Comparison of ENCODE assay signal across 8 mouse cellular contexts in the genomic region with DNA sequence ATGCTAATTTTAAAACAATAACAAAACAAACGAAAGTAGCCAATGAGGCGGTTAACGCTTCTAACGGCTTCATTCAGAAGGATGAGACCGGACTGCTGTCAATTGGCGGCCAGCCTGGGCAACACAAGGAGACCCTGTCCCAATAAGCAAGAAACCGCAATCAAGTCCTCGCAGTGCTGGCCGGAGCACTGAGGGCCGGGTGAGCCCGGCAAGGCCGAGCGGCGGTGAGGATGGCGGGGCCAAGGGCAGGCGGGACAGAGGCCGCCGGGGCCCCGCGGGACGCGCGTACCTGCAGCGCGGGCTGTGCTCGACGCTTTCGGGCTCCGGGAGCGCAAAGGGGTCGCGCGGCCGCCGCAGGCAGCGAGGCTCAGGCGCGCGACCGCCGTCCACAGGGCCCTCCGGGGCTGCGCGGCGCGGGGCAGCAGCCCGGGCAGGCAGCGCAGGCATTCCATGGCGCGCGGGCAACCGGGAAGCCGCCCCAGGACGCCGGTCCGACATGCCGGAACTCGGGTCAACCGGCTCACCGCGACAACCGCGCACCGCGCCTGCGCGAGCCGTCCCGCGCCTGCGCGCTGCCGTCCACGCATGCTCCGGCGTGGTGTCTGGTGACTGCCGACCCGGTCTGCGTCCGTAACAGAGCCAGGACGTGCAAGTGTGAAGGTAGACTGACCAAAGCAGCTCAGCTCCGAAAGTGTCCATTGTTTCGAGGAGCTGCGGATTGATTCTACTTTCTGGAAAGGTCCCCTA. TPM values are rescaled to one million over a fixed set of nuclear protein-coding genes. Genes with fewer than 3 reads are reported as not detected.
DNase-seq lines count a peak whose midpoint lies in the region; ATAC-seq and TF ChIP-seq lines count a peak whose summit lies in the region.

A gene (minus strand): TSS at position 587 of the 747 bp plus-strand sequence.

- TF ChIP-seq POLR2A in limb, embryonic 14.5 days (IDR thresholded peaks at IDR 0.05; ENCODE audit: borderline replicate concordance, extremely low read depth, insufficient read depth, insufficient read length) = peak; percentile 85; the same call in 1 of the 2 replicates

- peak; percentile 95 for ATAC-seq in embryonic facial prominence, embryonic 14.5 days (ENCODE audit: low read depth)
- ATAC-seq in limb, embryonic 14.5 days (ENCODE audit: low FRiP score, low read depth) = peak; percentile 93
- peak; percentile 93 for ATAC-seq in midbrain, postnatal 0 days (ENCODE audit: low FRiP score)

- no peak for TF ChIP-seq CTCF in midbrain, postnatal 0 days (IDR thresholded peaks at IDR 0.05)

- 0 out of 2 replicates have a peak, but pooled peaks cover 13% of the 10 kb centered on the region for H3K4me1 ChIP-seq in embryonic facial prominence, embryonic 14.5 days (ENCODE audit: control insufficient read depth, insufficient read depth, low read length)
- peaks cover 16% of the 10 kb centered on the region for H3K4me1 ChIP-seq in limb, embryonic 14.5 days (ENCODE audit: control insufficient read depth, insufficient read depth, low read length)
- H3K4me1 ChIP-seq in midbrain, postnatal 0 days (ENCODE audit: insufficient read depth, low read length) = peaks cover 11% of the 10 kb centered on the region; the same call in 1 of the 2 replicates

- H3K9me3 ChIP-seq in embryonic facial prominence, embryonic 14.5 days (ENCODE audit: control insufficient read depth, low read length) = no peaks in the 10 kb centered on the region
- no peaks in the 10 kb centered on the region for H3K9me3 ChIP-seq in limb, embryonic 14.5 days (ENCODE audit: control insufficient read depth, low read length)
- no peaks in the 10 kb centered on the region for H3K9me3 ChIP-seq in midbrain, postnatal 0 days (ENCODE audit: low read length)

- H3K27me3 ChIP-seq in embryonic facial prominence, embryonic 14.5 days (replicated peaks; ENCODE audit: control insufficient read depth, insufficient read depth, low read length) = no peaks in the 10 kb centered on the region
- no peaks in the 10 kb centered on the region for H3K27me3 ChIP-seq in limb, embryonic 14.5 days (ENCODE audit: control insufficient read depth, insufficient read depth, low read length)
- H3K27me3 ChIP-seq in midbrain, postnatal 0 days (ENCODE audit: insufficient read depth, low read length) = no peaks in the 10 kb centered on the region

- H3K4me3 ChIP-seq in embryonic facial prominence, embryonic 14.5 days (ENCODE audit: low read depth, low read length) = peak within 1 kb of the TSS; percentile 91
- H3K4me3 ChIP-seq in limb, embryonic 14.5 days (replicated peaks; ENCODE audit: low read length) = peak within 1 kb of the TSS; percentile 87
- peak within 1 kb of the TSS; percentile 98 for H3K4me3 ChIP-seq in midbrain, postnatal 0 days (ENCODE audit: low read depth, low read length)

- 1% methylated on average over 45 of the region's 84 CpGs for WGBS in embryonic facial prominence, embryonic 14.5 days
- WGBS in limb, embryonic 14.5 days = under 1% methylated on average over 51 of the region's 84 CpGs
- under 1% methylated on average over 78 of the region's 84 CpGs for WGBS in midbrain, postnatal 0 days

- peak within 1 kb of the TSS; percentile 65 for H3K4me2 ChIP-seq in embryonic facial prominence, embryonic 14.5 days (ENCODE audit: low read depth, low read length)
- H3K4me2 ChIP-seq in limb, embryonic 14.5 days (replicated peaks; ENCODE audit: low read depth, low read length, severe bottlenecking) = peak within 1 kb of the TSS; percentile 83
- H3K4me2 ChIP-seq in midbrain, postnatal 0 days (ENCODE audit: low read depth, low read length, poor library complexity, severe bottlenecking) = peak within 1 kb of the TSS; percentile 80

- DNase-seq in 3T3-L1 (ENCODE audit: low read depth, low spot score) = peak; percentile 73
- DNase-seq in adrenal gland, postnatal 4 days (ENCODE audit: low spot score in 2 of 2) = peak; percentile 76 to 78
- peak; percentile 89 for DNase-seq in embryonic facial prominence, embryonic 14.5 days (ENCODE audit: low spot score)
- DNase-seq in heart, adult 8-10 months (ENCODE audit: low spot score) = peak; percentile 87
- peak; percentile 92 for DNase-seq in kidney, adult 9 months
- DNase-seq in limb, embryonic 14.5 days (ENCODE audit: low spot score) = peak; percentile 80
- peak; percentile 88 for DNase-seq in midbrain, postnatal 0 days (ENCODE audit: low spot score)
- DNase-seq in spleen, postnatal 14 days (ENCODE audit: low spot score in 2 of 2) = peak; percentile 77 to 80

- H3K9ac ChIP-seq in embryonic facial prominence, embryonic 14.5 days (ENCODE audit: low read depth, low read length) = peak within 1 kb of the TSS; percentile 86
- H3K9ac ChIP-seq in limb, embryonic 14.5 days (ENCODE audit: low read depth, low read length, severe bottlenecking) = peak within 1 kb of the TSS; percentile 88
- peak within 1 kb of the TSS; percentile 90 for H3K9ac ChIP-seq in midbrain, postnatal 0 days (replicated peaks; ENCODE audit: low read length, poor library complexity, severe bottlenecking)

- peaks cover 13% of the 10 kb centered on the region for H3K36me3 ChIP-seq in embryonic facial prominence, embryonic 14.5 days (ENCODE audit: control insufficient read depth, insufficient read depth, low read length)
- H3K36me3 ChIP-seq in limb, embryonic 14.5 days (ENCODE audit: control insufficient read depth, insufficient read depth, low read length) = peaks cover 10% of the 10 kb centered on the region
- no peaks in the 10 kb centered on the region for H3K36me3 ChIP-seq in midbrain, postnatal 0 days (ENCODE audit: insufficient read depth, low read length)

- peak within 1 kb of the TSS; percentile 56 for H3K27ac ChIP-seq in embryonic facial prominence, embryonic 14.5 days (replicated peaks; ENCODE audit: low read depth, low read length)
- peak within 1 kb of the TSS; percentile 55; the same call in 1 of the 2 replicates for H3K27ac ChIP-seq in limb, embryonic 14.5 days (replicated peaks; ENCODE audit: low read depth, low read length)
- H3K27ac ChIP-seq in midbrain, postnatal 0 days (ENCODE audit: low read depth, low read length) = peak within 1 kb of the TSS; percentile 79

RNA-seq across cellular contexts. Expression of the gene that starts here (rescaled TPM):
- total RNA-seq in adrenal gland, postnatal 4 days (2021) = 10 to 100 TPM; 57.5 to 74.4 TPM
- polyA plus RNA-seq in embryonic facial prominence, embryonic 14.5 days (2014; fragmentation: Nextera tagmentation; extraction: Ambion mirVana) = 18.7 and 25.3 TPM in 2 replicates
- total RNA-seq in heart, adult 8-10 months (2022) = 10 to 100 TPM; 41.8 to 54.6 (median 43.7) TPM
- 22.9 and 28.4 TPM in 2 replicates for polyA plus RNA-seq in limb, embryonic 14.5 days (2012; rRNA removed)
- polyA plus RNA-seq in limb, embryonic 14.5 days (2014; fragmentation: Nextera tagmentation; extraction: Ambion mirVana) = 15.1 and 17.6 TPM in 2 replicates
- 41.8 and 42.0 TPM in 2 replicates for total RNA-seq in midbrain, postnatal 0 days (2014; rRNA removed)
- polyA plus RNA-seq in midbrain, postnatal 0 days (2015; fragmentation: Nextera tagmentation; extraction: Ambion mirVana) = 10.9 and 13.0 TPM in 2 replicates

Comparison
In these comparisons a context has a peak if more than half of its experiments do, and no peak if none do; other contexts are left out.
1. Peak in every context shown above with its lines: DNase-seq, ATAC-seq, H3K4me3 ChIP-seq and H3K27ac ChIP-seq.